8 mouse cellular contexts compared by ENCODE assay signal in the genomic region with DNA sequence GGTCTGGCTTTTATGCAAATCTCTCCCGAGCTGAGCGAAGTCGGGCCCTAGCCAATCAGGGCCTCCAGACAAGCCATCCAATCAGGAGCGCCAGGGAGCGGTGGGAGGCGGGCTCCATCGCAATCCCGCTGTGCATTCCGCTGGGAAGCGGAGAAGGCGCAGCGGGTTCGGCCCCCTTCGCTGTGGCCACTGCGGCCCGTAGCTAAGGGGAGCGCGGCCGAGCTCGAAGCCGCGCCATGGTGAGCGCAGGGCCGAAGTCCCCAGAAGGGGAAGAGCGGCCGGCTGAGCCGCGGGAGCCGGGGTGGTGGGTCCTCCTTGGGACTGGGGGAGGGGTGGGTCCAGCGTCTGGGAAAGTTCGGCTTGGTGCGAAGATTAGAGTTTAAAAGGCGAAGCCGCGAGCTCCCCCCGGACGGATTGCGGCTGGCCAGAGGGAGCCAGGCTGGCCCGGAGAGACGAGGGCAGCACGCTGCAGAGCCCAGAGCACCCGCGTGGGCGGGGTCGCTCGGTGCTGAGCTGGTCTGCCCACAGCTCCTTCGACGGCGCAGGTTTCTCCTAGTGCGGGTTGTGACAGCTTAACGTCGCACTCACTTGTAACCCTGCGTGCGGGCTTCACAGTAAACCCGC. TPM values are rescaled to one million over a fixed set of nuclear protein-coding genes. Genes with fewer than 3 reads are reported as not detected.
DNase-seq lines count a peak whose midpoint lies in the region; ATAC-seq and TF ChIP-seq lines count a peak whose summit lies in the region.

A gene (plus strand): TSS at position 122 of the 624 bp plus-strand sequence.

- peak; percentile 70 for TF ChIP-seq POLR2A in ES-Bruce4 (IDR thresholded peaks at IDR 0.05; ENCODE audit: insufficient read depth, low read length)

- H3K27ac ChIP-seq in ES-Bruce4 (ENCODE audit: insufficient read depth, low read length), result no peak within 1 kb of the TSS
- peak within 1 kb of the TSS; percentile 78 for H3K27ac ChIP-seq in forebrain, embryonic 14.5 days (ENCODE audit: low read depth, low read length)
- H3K27ac ChIP-seq in neural tube, embryonic 15.5 days (replicated peaks), result peak within 1 kb of the TSS; percentile 87

- peak; percentile 100 for ATAC-seq in forebrain, embryonic 14.5 days
- ATAC-seq in neural tube, embryonic 15.5 days (ENCODE audit: low FRiP score), result peak; percentile 100

- peaks cover 7% of the 10 kb centered on the region; the same call in 1 of the 2 replicates for H3K9me3 ChIP-seq in ES-Bruce4 (replicated peaks; ENCODE audit: control insufficient read depth, insufficient read depth, low read length, poor library complexity, severe bottlenecking)
- no peaks in the 10 kb centered on the region for H3K9me3 ChIP-seq in forebrain, embryonic 14.5 days (replicated peaks; ENCODE audit: control insufficient read depth, low read length)
- no peaks in the 10 kb centered on the region for H3K9me3 ChIP-seq in neural tube, embryonic 15.5 days (replicated peaks)

- H3K4me3 ChIP-seq in ES-Bruce4 (ENCODE audit: low read depth, low read length), result peak within 1 kb of the TSS; percentile 57
- H3K4me3 ChIP-seq in forebrain, embryonic 14.5 days (ENCODE audit: low read depth, low read length), result peak within 1 kb of the TSS; percentile 57
- peak within 1 kb of the TSS; percentile 67 for H3K4me3 ChIP-seq in neural tube, embryonic 15.5 days (replicated peaks)

- no peaks in the 10 kb centered on the region for H3K36me3 ChIP-seq in ES-Bruce4 (ENCODE audit: control insufficient read depth, insufficient read depth, low read length, poor library complexity, severe bottlenecking)
- H3K36me3 ChIP-seq in forebrain, embryonic 14.5 days (ENCODE audit: control insufficient read depth, insufficient read depth, low read length), result no peaks in the 10 kb centered on the region
- H3K36me3 ChIP-seq in neural tube, embryonic 15.5 days, result no peaks in the 10 kb centered on the region

- peak within 1 kb of the TSS; percentile 89 for H3K9ac ChIP-seq in ES-Bruce4 (ENCODE audit: low read depth, poor library complexity, severe bottlenecking)
- peak within 1 kb of the TSS; percentile 71 for H3K9ac ChIP-seq in forebrain, embryonic 14.5 days (ENCODE audit: low read length)
- H3K9ac ChIP-seq in neural tube, embryonic 15.5 days (replicated peaks), result peak within 1 kb of the TSS; percentile 74

- TF ChIP-seq EP300 in ES-Bruce4 (IDR thresholded peaks at IDR 0.05; ENCODE audit: insufficient read depth, low read depth, low read length), result no peak

- intact Hi-C loops in heart, postnatal 14 days (cut with DNase I), result no loop called here

- no peaks in the 10 kb centered on the region for H3K4me1 ChIP-seq in ES-Bruce4 (ENCODE audit: control insufficient read depth, insufficient read depth, low read length)
- no peaks in the 10 kb centered on the region for H3K4me1 ChIP-seq in forebrain, embryonic 14.5 days (ENCODE audit: control insufficient read depth, insufficient read depth, low read length)
- peaks cover 9% of the 10 kb centered on the region for H3K4me1 ChIP-seq in neural tube, embryonic 15.5 days

- H3K27me3 ChIP-seq in ES-Bruce4 (ENCODE audit: control insufficient read depth, insufficient read depth, low read length, poor library complexity, severe bottlenecking), result peaks cover 4% of the 10 kb centered on the region
- no peaks in the 10 kb centered on the region for H3K27me3 ChIP-seq in forebrain, embryonic 14.5 days (replicated peaks; ENCODE audit: control insufficient read depth, insufficient read depth, low read length)
- no peaks in the 10 kb centered on the region for H3K27me3 ChIP-seq in neural tube, embryonic 15.5 days (replicated peaks)

- peak; percentile 89 for DNase-seq in cerebellum, adult 11 months
- DNase-seq in forebrain, embryonic 14.5 days (ENCODE audit: low spot score), result peak; percentile 97
- DNase-seq in heart, postnatal 14 days, result peak; percentile 91 to 93
- peak; percentile 92 for DNase-seq in layer of hippocampus, adult 11-12 months (ENCODE audit: low spot score)
- peak; percentile 95 for DNase-seq in lung, adult 18-20 months
- peak; percentile 93 for DNase-seq in testis, postnatal 14 days (ENCODE audit: low spot score)

- under 1% methylated on average over 55 of the region's 55 CpGs for WGBS in forebrain, embryonic 14.5 days
- WGBS in neural tube, embryonic 15.5 days, result under 1% methylated on average over 55 of the region's 55 CpGs

- peak within 1 kb of the TSS; percentile 82 for H3K4me2 ChIP-seq in forebrain, embryonic 14.5 days (ENCODE audit: low read length)
- H3K4me2 ChIP-seq in neural tube, embryonic 15.5 days, result peak within 1 kb of the TSS; percentile 83

- TF ChIP-seq CTCF in ES-Bruce4 (IDR thresholded peaks at IDR 0.05; ENCODE audit: low read depth, low read length), result no peak

RNA-seq across cellular contexts. Expression of the gene that starts here (rescaled TPM):
- polyA plus RNA-seq in ES-Bruce4 (2011; ENCODE audit: insufficient read depth, insufficient read length, low read depth, missing spikeins), result 2.2 and 2.4 TPM in 2 replicates
- polyA plus RNA-seq in forebrain, embryonic 14.5 days (2014; fragmentation: Nextera tagmentation; extraction: Ambion mirVana), result 1.4 and 1.6 TPM in 2 replicates
- 1 to 10 TPM; 1.3 to 1.9 TPM for total RNA-seq in heart, postnatal 14 days (2021)
- polyA plus RNA-seq in neural tube, embryonic 15.5 days (2015; fragmentation: Nextera tagmentation; extraction: Ambion mirVana), result 2.0 and 2.7 TPM in 2 replicates
